Mouse (Mus musculus) layer of hippocampus, postnatal 36 days (tissue): ENCODE data around the gene Ehhadh. TPM values are rescaled to one million over a fixed set of nuclear protein-coding genes. Genes with fewer than 3 reads are reported as not detected.
"Not testable (repeated sequence)": the region's sequence is repeated elsewhere in the genome, so short reads cannot be mapped to it uniquely, and the experiment has no call there.

ENCODE experiments used
- DNase-seq, 2 experiments: peaks; one replicate each; pipeline ENCODE4 v3.0.0; 2022
- total RNA-seq, 2 experiments: library from RNA; stranded (reverse); gene quantifications; 2 replicates each; pipeline ENCODE4 v1.2.3; 2021

The Ehhadh gene
- total RNA-seq, result 1 to 10 TPM; 1.2 to 1.3 TPM

GRCm38 (mm10) chr16:21787516-21788353, at the start of gene Ehhadh:
Gene Ehhadh (minus strand): TSS chr16:21787807.
- peak; percentile 26 to 37 for DNase-seq

- DNase-seq, result no peak
Observed at GRCm38 (mm10) chr16:21836311-21837072, 48.9 kb upstream of the Ehhadh start.

DNA sequence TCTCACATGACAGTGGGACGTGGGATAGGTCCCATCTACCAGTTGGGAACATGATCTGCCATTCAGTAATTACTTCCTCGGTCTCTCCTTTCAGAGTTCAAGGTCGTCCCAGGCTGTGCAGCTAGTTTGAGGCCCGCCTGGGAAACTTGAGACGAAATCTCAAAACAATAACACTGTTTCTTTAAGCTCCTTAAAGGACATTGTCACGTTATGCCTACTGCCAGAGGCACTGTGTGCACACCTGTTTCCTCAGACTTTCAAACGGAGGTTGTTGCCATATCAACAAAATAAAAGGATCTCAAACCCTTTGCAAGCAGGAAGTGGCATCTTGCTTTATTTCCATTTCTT, 48.0 kb upstream of the Ehhadh start:
- DNase-seq, result no peak

- no peak for DNase-seq
Observed at GRCm38 (mm10) chr16:21834866-21835583, 47.4 kb upstream of the Ehhadh start.

GRCm38 (mm10) chr16:21833970-21834369, 46.4 kb upstream of the Ehhadh start:
- DNase-seq, result no peak

DNA sequence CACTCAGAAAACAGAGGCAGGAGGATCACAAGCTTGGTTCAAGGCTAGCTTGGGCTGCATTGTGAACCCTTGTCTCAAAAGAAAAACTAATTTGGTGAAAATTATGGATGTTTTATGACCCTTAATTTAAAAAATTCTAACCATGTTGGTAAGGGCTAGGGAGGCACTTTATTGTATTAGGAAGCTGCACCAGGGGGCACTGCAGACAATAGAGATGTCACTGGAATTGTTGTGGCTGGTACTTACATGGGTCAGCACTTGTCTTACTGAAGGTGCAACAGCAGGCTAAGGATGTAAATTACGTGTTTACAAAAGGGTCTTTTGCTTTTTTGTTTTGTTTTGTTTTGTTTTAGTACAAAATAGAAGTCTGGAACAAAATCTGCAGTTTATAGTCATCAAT, 45.9 kb upstream of the Ehhadh start:
- no peak for DNase-seq

DNA sequence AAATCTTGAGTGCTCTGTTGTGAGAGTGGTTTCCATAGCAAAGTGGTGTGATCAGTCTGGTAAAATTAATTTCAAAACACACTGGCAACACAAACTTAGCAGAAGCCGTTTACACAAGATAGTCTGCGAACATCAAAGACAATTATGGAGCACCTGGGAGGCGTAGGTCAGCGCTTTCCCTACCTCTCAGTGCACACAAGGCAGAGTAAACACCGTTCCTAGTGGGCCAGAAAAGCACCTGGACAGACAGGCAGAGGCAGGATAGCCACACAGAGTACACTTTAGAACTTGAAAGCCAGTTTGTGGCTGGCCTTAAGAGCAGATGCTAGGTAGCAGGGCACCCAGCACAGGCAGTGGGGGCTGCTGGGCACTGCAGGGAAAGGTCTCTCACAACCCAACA, 44.2 kb upstream of the Ehhadh start:
- DNase-seq, result no peak

DNA sequence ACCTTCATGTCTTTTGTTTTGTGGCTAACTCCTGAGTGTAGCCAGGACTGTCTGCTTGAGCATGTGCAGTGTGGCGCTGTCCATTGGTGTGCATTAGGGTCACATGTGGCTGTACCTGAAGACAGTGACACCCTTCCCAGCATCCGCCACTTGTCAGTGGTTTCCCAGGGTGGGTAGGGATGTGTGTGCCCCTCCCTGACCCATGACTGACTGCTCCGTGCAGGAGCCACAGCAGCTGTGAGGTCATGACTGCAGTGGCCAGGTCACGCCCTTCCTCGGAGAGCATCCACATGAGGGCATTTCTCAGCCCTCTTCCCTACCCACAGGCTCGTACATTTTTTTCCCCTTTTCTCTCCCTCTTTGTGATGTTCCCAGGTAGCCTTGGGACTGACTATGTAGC, 43.2 kb upstream of the Ehhadh start:
- DNase-seq, result no peak

DNA sequence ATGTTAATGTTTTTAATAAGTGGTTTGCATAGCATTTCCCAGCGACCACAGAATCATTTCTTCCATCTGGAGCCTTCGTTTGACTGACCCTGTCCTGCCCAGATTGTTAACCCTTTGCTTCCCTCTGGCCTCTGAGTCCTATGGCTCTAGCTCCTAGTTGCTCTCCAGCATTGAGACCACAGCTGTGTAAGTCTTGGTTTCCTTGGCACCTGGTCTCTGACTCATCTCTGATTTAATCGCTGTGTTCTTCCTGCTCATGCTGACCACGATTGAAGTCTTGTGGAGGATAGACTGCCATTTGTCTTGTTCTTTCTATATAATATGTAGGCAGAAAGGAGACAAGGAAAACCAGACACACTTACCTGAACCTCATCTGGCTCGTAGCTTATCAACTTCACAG, 42.1 kb upstream of the Ehhadh start:
- no peak for DNase-seq

- DNase-seq, result no peak
Observed at GRCm38 (mm10) chr16:21827581-21827980, 40.0 kb upstream of the Ehhadh start.

DNA sequence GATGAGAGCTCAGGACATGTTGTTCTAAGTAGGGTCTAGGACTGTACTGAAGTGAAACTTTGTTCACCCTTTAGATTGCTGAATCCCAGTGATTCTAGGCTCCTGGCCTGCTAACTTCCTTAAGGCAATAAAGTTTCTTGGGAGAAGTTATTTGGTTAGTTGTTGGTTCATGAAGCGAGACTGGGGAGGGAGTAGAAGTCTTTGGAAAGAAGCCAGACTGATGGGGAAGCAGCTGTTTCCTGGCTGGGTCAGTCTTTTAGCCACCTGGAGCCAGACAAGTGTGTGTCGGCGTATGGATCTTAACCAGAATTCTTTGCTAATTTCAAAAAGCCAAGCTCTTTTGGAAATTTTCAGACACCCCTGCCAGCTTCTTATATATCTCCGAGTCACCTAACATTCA, 39.5 kb upstream of the Ehhadh start:
- DNase-seq, result no peak

GRCm38 (mm10) chr16:21825612-21826031, 38.0 kb upstream of the Ehhadh start:
- DNase-seq, result no peak

- DNase-seq, result no peak
Observed at GRCm38 (mm10) chr16:21818629-21819028, 31.0 kb upstream of the Ehhadh start.

- no peak for DNase-seq
Observed at GRCm38 (mm10) chr16:21818132-21818531, 30.5 kb upstream of the Ehhadh start.

GRCm38 (mm10) chr16:21815669-21816010, 28.0 kb upstream of the Ehhadh start:
- no peak for DNase-seq

DNA sequence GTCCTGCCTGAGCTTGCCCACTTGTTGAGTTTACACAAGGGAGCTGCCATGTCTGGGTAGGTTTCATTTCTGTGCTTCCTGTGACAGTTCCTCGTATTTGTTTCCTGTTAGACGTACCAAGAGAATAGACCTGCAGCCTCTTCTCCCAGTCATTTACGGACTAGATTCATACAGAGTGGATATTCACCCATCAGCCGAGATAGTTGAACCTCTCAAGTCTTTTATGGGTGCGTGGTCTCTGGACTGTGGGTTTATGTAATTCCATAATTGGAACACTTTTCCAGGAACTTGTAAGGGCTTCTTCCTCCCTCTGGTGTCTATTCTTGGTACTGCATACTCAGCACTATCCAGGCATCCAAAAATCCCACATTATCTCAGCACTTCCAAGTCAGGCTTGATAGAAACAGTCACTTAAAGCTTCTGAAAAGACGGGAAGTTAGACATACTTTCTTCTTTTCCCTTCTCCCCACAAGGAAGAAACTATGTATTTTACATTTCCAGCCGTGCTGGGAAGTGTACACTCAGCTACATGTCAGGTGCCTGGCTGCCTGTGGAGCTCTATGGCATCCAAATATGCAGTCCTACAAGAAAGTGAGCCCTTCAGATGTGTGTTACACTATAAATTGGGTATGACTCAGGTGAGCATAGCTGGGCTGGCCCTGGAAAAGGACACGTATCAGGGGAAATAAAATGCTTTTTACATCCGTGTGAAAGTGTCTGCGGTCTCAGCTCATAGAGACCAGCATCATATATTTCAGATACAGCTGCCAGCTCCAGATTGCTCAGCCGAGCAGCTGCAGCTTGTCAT, 27.5 kb upstream of the Ehhadh start:
- peak in 1 of 2 experiments; percentile 47 for DNase-seq

- no peak for DNase-seq
Observed at GRCm38 (mm10) chr16:21813164-21813834, 25.7 kb upstream of the Ehhadh start.

GRCm38 (mm10) chr16:21807786-21808185, 20.2 kb upstream of the Ehhadh start:
- not testable (repeated sequence) for DNase-seq

GRCm38 (mm10) chr16:21806892-21807291, 19.3 kb upstream of the Ehhadh start:
- no peak for DNase-seq

- no peak for DNase-seq
Observed at GRCm38 (mm10) chr16:21804258-21804657, 16.7 kb upstream of the Ehhadh start.

- DNase-seq, result no peak
Observed at GRCm38 (mm10) chr16:21795071-21795470, 7.5 kb upstream of the Ehhadh start.

DNA sequence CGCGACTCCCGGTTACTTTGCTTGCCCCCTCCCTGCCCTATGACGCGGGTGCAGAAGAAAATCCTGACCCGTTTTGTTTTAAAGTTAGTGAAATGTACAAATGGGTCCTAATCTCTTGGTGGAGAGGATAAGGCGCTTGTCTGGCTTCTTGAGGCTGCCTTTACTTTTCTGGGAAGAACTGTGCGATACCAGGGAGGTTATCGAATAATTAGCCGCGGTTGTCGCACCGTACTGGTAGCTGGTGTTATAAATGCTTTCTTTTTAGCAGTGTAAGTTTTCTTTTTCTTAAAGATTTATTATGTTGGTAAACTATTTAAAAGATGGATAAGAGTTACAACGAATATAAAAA, 7.1 kb upstream of the Ehhadh start:
- no peak for DNase-seq
